Comparison of ENCODE assay signal across 14 mouse cellular contexts in the genomic region with DNA sequence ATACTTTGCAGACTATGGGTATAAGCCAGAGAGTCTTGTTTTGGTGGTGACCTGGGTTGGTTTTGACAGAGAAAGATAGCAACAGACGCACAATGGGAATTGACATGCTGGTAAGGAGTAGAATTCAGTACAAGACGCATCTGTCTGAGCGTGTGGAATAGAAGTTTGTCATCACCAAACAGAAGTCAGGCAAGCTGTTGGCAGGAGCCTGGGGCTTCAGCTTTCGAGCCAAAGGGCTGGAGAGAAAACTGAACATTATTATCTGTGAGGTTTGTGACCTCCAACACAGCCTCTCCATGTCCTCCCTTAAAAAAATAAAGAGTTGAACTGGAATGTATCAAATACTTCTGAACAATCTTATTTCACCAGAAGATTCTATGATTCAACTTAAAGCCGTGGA.
"Had no signal": no experiment of that assay in that cellular context is flagged by ENCODE, and none has a peak within 500 bp of the region (broad histone marks: within the 10 kb centered on the region; RNA-seq: fewer than 3 reads in every experiment).

No protein-coding gene starts in this region.

- H3K9me3 ChIP-seq: kidney, embryonic 15.5 days; limb, embryonic 13.5 days; midbrain, embryonic 12.5 days; neural tube, embryonic 13.5 days had no signal

- H3K27me3 ChIP-seq: kidney, embryonic 15.5 days; midbrain, embryonic 12.5 days; neural tube, embryonic 13.5 days had no signal

- H3K27ac ChIP-seq: kidney, embryonic 15.5 days; limb, embryonic 13.5 days; liver, embryonic 14.5 days; midbrain, embryonic 12.5 days; neural tube, embryonic 13.5 days had no signal

- H3K4me1 ChIP-seq: midbrain, embryonic 12.5 days; neural tube, embryonic 13.5 days had no signal

- H3K4me3 ChIP-seq: kidney, embryonic 15.5 days; limb, embryonic 13.5 days; midbrain, embryonic 12.5 days; neural tube, embryonic 13.5 days had no signal

- H3K36me3 ChIP-seq: kidney, embryonic 15.5 days; limb, embryonic 13.5 days; midbrain, embryonic 12.5 days; neural tube, embryonic 13.5 days had no signal

- DNase-seq: kidney, adult 2 months; kidney, postnatal 14 days; left cerebral cortex, postnatal 4 days; lung, adult 18-20 months; retina, postnatal 1 day; right cerebral cortex, postnatal 4 days; spleen, adult 18-20 months; thymus, adult 18-20 months; thymus, postnatal 14 days had no signal
